ENCODE assay signal across 8 mouse cellular contexts in genomic region chr17:33032900-33033891, GRCm38 (mm10). TPM values are rescaled to one million over a fixed set of nuclear protein-coding genes. Genes with fewer than 3 reads are reported as not detected.
DNase-seq lines count a peak whose midpoint lies in the region; ATAC-seq and TF ChIP-seq lines count a peak whose summit lies in the region.

TSS of gene Zfp763 (minus strand) at chr17:33033402.

- peak within 1 kb of the TSS; percentile 92 for H3K27ac ChIP-seq in hindbrain, embryonic 12.5 days

- POLR2A ChIA-PET in Patski (lab: Charles Lee) = no interaction called here

- peak within 1 kb of the TSS; percentile 57 for H3K4me2 ChIP-seq in hindbrain, embryonic 12.5 days (replicated peaks)

- H3K4me3 ChIP-seq in hindbrain, embryonic 12.5 days = peak within 1 kb of the TSS; percentile 92

- CTCF ChIA-PET in Patski (lab: Charles Lee) = interaction anchor here (0.7 to 1.0 kb wide), 2 partner anchors 39 to 118 kb away, joined by 3 read pairs; no protein-coding TSS in a partner anchor

- ATAC-seq in Patski = peak; percentile 99
- ATAC-seq in hindbrain, embryonic 12.5 days (ENCODE audit: low FRiP score) = peak; percentile 99

- peak within 1 kb of the TSS; percentile 87 for H3K9ac ChIP-seq in hindbrain, embryonic 12.5 days

- TF ChIP-seq CTCF in Patski (IDR thresholded peaks at IDR 0.05) = peak; percentile 54

- 4% methylated on average over 27 of the region's 27 CpGs for WGBS in hindbrain, embryonic 12.5 days

- H3K27me3 ChIP-seq in Patski = peaks cover 9% of the 10 kb centered on the region
- H3K27me3 ChIP-seq in hindbrain, embryonic 12.5 days = no peaks in the 10 kb centered on the region

- DNase-seq in Patski (ENCODE audit: low read depth, low spot score) = peak; percentile 61
- peak; percentile 88 to 89 for DNase-seq in cerebellum, postnatal 10 days
- peak; percentile 74 to 77 for DNase-seq in frontal cortex, postnatal 10 days (ENCODE audit: low spot score in 2 of 2)
- peak; percentile 79 to 87 for DNase-seq in layer of hippocampus, postnatal 14 days (ENCODE audit: low spot score in 2 of 2)
- DNase-seq in lung, postnatal 14 days = peak; percentile 72
- peak; percentile 73 for DNase-seq in retina, adult 2 months (ENCODE audit: low read depth, low spot score)
- peak; percentile 65 to 67 for DNase-seq in thymus, postnatal 36 days

- in situ Hi-C loops in Patski (cut with MboI; ENCODE audit: low pct_unique_long_range_greater_than_20kb) = no loop called here

- peaks cover 3% of the 10 kb centered on the region; the same call in 1 of the 2 replicates for H3K9me3 ChIP-seq in hindbrain, embryonic 12.5 days (replicated peaks)

- no peaks in the 10 kb centered on the region; the same call in 1 of the 2 replicates for H3K4me1 ChIP-seq in hindbrain, embryonic 12.5 days

- H3K36me3 ChIP-seq in hindbrain, embryonic 12.5 days = 0 out of 2 replicates have a peak, but pooled peaks cover 4% of the 10 kb centered on the region

RNA-seq across cellular contexts. Expression of gene Zfp763, which starts in this region (rescaled TPM):
- 5.5 TPM for polyA plus RNA-seq in Patski (2021)
- 22.6 and 25.4 TPM in 2 replicates for polyA plus RNA-seq in hindbrain, embryonic 12.5 days (2016; fragmentation: Nextera tagmentation; extraction: Ambion mirVana)
- 10 to 100 TPM; 18.6 to 20.3 TPM for total RNA-seq in layer of hippocampus, postnatal 14 days (2021)

Comparison
In these comparisons a context has a peak if more than half of its experiments do, and no peak if none do; other contexts are left out.
1. Peak in every context shown above with its lines: DNase-seq, ATAC-seq, H3K4me3 ChIP-seq and H3K27ac ChIP-seq.